Mouse (Mus musculus) retina, postnatal 7 days (tissue): ENCODE data around the gene Dbn1.
A peak's percentile ranks its signal among the peaks of the same experiment; 100 is the strongest.

ENCODE experiments used
- DNase-seq: peaks from one replicate; pipeline ENCODE4 v3.0.0-alpha.2; 2012; ENCODE audit warnings: low read depth, low spot score

Dbn1 gene

GRCm38 (mm10) chr13:55478036-55478435 lies 9.9 kb downstream of the Dbn1 start:
- no peak for DNase-seq

DNA sequence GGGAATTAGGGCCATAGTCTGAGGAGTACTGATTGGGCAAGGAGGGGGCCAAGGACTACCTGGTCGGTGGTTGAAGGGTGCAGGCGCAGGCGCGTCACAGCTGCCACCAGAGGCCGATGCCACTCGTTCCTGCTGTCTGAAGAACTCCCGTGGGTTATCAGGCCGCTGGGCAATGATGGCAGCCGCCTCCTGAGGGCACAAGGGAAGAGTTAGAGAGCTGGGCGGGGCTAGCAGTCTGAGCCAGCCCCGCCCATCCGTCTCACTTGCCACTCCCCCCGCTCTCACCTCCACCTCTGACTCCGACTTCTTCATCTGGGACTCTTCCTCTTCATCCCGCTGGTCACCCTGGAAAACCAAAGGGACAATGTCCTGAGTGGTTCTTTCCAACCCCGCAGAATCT lies 10.4 kb downstream of the Dbn1 start:
- DNase-seq: no peak

GRCm38 (mm10) chr13:55476256-55476655 lies 11.7 kb downstream of the Dbn1 start:
- no peak for DNase-seq

DNA sequence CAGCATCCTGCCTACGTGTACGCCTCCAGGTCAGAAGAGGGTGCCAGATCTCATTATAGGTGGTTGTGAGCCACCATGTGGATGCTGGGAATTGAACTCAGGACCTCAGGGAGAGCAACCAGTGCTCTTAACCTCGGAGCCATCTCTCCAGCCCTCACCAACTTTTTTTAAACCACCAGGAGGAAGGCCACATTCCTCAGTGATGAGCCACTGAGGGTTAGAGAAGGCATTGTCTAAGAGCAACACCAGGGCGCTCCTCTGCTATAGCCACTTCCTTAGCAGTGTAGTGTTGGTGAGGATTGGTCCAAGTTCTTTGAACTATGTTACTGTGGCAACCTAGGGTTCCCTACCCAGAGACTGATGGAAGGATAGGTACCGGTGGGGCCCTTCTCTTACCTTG lies 12.2 kb downstream of the Dbn1 start:
- DNase-seq: no peak

DNA sequence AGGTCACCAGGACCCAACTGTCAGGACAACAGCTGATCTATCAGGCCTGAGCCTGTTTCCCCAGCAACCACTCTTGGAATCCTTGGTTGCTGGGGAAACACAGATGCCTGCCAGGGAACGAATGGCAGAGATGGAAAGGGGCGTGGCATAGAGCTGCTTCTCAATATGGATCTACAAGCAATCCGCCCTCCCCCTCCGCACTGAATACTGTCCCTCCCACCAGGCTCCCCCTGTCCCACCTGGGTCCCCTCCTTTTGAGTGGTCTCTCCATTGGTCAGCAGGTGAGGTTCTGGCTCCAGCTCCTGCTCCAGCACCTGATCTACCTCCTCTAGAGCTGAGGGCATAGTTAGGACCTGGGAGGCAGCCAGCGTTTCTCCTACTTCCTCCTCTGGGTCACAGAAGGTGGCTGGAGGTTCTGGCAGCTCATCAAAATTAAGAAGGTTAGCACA lies 13.3 kb downstream of the Dbn1 start:
- DNase-seq: no peak

DNA sequence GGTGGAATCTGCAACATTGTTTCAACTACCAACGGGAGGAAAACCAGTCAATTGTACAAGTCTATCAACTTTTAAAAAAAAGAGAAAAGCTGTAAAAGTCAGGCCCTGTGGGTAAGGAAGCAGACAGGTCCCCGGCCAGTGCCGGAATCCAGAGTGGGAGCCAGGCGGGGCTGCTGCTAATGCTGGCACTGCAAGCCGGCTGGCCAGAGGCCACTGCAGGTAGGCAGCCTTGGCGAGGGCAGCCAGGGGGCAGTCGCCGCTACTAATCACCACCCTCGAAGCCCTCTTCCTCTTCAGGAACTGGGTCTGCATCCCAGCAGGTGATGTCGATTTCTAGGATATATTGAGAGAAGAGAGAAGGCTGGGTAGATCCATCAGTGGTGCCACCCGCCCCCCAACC lies 13.9 kb downstream of the Dbn1 start:
- DNase-seq: no peak

DNA sequence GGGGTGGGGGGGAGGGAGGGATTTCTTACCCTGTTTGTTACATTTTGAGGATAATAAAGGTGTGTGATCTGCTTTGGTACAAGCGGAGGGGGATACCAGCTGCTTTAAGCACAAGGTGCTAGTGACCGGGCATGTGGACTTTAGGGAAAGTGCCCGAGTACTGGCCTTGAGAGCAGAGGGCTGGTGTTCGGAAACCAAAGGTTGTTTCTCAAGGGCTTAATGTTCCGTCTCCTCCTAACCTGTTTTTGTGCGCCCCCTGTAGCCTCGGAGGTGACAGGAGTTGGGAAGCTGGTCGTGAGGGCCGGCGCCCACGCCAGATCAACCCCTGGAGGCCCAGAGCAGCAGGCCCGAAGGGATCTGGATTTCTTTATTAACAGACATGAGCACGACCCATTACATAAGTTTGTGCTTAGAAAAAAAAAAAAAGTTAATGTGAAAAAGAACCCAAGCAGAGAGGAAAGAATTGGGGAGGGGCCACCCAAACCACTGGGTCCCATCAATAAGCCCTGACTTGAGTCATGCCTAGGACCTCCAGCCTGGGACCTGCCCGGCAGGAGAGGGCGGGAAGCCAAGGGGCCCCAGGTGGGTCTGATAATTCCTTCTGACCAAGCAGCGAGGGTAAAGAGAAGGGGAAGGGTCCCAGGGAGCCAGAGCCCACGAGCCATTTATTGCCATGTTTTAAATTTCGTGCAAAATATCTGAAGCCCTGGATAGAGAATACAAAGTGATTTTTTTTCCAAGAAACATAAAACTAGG lies 14.7 kb downstream of the Dbn1 start:
- DNase-seq: no peak

DNA sequence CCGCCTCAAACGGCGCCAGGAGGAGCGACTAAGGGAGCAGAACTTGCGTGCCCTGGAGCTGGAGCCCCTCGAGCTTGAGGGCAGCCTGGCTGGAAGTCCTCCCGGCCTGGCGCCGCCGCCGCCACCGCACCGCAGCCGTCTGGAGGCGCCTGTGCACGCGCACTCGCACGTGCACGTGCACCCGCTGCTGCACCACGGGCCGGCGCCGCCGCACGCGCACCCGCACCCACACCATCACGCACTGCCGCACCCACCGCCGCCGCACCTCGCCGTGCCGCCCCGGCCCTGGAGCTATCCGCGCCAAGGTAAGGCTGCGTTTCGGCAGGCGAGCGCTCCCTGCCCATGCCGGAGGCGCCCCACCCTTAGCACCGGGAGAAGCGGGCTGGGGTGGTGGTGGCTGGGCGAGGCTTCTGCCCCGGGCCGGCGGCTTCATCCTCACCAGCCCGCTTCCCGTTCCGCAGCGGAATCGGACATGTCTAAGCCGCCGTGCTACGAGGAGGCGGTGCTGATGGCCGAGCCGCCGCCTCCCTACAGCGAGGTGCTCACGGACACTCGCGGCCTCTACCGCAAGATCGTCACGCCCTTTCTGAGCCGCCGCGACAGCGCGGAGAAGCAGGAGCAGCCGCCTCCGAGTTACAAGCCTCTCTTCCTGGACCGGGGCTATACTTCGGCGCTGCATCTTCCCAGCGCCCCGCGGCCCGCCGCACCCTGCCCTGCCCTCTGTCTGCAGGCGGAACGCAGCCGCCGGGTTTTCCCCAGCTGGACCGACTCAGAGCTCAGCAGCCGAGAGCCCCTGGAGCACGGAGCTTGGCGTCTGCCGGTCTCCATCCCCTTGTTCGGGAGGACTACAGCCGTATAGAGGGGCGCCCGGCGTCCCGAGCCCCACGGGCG lies 15.5 kb downstream of the Dbn1 start:
- no peak for DNase-seq

DNA sequence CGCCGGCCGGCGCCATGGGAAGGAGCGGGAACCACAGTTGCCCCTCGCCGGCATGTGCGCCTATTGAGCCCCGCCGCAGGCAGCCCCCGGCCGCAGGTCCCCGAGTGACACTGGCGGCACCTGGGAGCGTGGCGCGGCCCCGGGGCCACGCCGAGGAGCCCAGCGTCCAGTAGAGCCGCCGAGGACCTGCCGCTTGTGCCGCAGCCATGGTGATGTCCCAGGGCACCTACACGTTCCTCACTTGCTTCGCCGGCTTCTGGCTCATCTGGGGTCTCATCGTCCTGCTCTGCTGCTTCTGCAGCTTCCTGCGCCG lies 16.1 kb downstream of the Dbn1 start:
- DNase-seq: no peak

- DNase-seq: peak; percentile 79
Observed at GRCm38 (mm10) chr13:55471156-55471818, 16.6 kb downstream of the Dbn1 start.

DNA sequence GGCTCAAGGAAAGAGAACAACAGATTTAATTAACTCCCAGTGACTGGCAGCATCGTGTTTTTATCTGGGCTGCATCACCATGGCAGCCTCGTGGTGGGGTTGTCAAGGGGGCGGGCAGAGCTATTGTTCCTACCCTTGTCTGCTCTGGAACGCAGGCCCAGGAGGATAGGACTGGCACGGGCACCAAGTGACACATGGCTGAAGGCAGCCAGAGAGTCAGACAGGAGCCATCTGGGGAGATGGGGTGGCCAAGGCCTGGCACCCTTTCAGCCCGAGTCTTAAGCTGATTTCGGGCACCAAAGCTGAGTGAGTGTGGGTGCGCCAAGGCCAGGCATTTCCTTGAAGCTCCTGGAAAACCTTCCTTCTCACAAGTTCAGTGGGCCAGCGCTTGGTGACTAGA lies 17.5 kb downstream of the Dbn1 start:
- DNase-seq: no peak

DNA sequence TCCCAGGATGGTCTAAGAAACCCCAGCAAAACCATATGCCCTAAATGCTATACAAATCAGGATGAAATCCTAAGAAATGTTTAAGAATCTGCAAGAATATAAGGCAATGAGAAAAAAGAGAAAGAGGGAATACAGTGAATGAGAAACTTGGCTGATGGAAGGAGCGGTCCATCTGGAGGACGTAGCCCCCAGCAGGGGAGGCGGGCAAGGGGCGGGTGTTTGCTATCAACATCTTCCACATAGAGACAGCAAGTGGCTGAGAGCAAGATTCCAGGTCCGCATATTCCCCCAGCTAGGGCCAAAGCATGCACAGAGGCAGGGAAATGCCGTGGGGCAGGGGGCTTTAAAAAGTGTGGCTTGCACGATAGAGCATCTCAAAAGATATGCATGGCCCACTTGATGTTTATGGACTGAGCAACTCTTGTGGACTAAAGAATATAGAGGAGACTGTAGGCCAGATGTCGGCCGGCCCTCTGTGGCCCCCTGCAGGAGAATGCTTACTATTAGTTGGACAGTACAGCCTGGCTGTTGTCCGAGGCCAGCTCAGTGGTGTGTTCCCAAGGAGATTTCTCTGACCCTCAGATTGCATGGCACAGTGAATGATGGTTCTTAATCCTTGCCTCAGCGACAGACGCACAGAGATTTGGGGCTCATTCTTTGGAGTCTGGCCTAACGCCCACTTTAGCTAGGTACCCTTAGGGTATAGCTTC lies 18.9 kb downstream of the Dbn1 start:
- no peak for DNase-seq

- no peak for DNase-seq
Observed at GRCm38 (mm10) chr13:55465830-55466440, 22.0 kb downstream of the Dbn1 start.

DNA sequence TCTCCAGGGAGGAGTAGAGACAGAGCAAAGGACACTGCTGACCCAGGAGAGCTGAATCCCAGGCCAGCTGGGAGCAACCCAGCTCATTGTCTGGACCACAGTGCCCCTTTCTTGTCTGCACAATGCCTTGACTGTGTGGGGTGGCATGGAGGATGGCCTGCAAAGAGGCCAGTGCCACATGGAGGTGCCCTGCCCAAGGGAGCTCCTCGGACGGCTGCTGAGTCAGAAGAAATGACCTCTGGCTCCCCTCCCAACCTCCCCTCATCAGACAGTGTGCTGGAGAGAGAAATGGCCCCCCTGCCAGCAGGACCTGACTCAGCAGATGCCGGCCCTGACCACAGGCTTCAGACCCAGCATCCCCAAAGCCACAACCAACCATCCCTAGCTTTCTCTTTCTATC lies 22.7 kb downstream of the Dbn1 start:
- DNase-seq: no peak

DNA sequence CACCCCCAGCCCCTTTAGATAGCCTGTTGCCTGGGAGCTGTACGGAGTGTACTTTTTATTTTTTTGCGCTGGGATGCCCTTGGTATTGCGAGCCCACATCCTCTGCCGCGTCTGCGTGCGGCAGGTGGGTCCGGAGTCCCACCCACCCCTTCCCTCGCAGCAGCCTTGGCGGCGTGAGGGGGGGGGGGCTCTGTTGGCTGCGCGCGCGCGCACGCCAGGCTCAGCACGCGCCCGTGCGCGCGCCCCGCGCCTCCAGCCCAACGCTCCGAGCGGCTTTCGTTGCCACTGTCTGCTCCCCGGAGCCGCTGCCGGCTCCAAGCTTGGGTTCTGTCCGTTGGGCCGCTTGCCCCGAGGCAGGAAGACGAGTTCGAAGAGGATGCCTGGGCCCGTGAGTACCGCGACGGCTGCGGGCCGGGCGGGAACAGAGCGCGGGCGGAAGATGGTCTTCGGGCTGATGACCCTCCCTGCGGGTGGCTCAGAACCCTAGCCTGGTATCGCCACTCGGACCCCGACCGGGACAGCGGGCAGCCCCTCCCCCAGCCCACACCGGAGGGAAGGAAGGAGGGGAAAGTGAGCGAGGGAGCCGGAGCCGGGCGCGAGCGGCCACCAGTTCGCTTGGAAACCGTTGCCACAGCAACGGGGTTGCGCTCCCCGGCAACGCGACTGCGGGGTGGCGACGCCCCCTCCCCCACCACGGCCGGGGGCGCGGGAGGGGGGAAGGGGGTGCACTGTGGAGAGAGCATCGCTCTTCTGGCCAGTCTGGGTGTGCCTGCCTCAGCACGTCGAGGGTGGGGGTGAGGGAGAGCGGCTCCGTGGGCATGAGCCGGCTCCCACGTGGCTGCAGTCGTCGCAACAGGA lies 23.7 kb downstream of the Dbn1 start, which contains the start of gene Prr7:
Gene Prr7, plus strand, starts transcription at position 241 of the 858 bp plus-strand sequence.
- no peak for DNase-seq

DNA sequence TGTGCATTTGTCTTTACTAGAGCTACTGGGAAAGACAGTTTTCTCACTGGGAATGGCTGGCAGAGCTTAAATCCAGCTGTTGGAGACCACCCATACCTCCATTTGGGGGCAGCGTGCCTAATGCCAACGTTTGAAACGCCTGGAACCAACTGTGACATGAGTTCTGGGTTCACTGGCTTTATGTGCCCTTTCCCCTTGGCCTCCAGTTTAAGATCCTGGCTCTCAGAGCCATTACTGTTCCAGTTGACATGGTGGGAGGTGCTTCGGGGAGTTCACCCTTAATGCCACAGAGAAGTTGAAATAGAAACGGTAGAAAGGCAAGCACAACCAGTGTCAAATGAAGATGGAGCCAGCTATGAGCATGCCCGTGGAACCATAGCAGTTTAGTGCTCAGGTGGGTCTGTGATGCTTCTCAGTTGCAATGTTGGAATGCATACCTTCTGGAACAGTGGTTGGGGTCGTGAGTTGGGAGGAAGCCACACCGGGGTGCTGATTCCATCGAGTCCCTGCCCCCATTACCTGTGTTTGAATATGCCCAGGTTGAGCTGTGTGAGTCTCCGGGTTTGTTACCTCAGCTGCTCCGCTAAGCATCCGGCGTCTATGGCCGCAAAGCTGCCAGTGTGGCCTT lies 24.4 kb downstream of the Dbn1 start:
- DNase-seq: no peak

- no peak for DNase-seq
Observed at GRCm38 (mm10) chr13:55462965-55463364, 24.9 kb downstream of the Dbn1 start.

DNA sequence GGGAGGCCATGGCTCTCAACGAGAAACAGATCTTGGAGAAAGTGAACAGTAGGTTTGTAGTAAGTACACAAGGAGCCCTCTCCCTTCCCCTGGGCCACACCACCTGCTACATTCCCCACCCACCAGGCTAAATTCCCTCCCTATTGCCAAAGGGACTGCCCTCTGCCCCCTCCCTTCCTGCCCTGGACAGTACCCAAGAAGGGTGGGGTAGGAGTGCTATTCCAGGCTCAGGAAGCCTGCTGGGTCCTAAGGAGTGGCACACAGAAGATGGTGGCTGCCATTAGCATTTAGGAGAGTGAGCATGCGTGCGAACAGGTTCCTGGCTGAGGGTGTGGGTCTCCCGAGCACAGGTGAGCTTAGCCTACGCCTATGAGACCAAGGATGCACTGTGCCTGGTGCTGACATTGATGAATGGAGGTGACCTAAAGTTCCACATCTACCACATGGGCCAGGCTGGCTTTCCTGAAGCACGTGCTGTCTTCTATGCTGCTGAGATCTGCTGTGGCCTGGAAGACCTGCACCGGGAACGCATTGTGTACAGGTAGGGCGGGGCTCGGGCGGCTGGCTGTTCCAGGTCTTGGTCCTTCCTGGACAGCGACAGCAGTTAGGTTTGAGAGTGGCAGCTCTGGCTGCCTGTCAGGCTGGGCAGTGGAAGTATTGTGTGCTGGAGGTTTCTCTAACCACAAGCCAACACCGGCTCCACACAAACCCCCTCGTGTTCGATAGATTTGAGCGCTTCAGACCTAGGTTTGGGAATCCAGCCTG lies 35.9 kb downstream of the Dbn1 start:
- no peak for DNase-seq

- DNase-seq: no peak
Observed at GRCm38 (mm10) chr13:55451296-55451695, 36.6 kb downstream of the Dbn1 start.
